Mouse (Mus musculus): ENCODE results near the gene Mybphl. TPM values are rescaled to one million over a fixed set of nuclear protein-coding genes. Genes with fewer than 3 reads are reported as not detected.

Mybphl gene
- not detected in 2 replicates for polyA plus RNA-seq (2012; rRNA removed)

DNA sequence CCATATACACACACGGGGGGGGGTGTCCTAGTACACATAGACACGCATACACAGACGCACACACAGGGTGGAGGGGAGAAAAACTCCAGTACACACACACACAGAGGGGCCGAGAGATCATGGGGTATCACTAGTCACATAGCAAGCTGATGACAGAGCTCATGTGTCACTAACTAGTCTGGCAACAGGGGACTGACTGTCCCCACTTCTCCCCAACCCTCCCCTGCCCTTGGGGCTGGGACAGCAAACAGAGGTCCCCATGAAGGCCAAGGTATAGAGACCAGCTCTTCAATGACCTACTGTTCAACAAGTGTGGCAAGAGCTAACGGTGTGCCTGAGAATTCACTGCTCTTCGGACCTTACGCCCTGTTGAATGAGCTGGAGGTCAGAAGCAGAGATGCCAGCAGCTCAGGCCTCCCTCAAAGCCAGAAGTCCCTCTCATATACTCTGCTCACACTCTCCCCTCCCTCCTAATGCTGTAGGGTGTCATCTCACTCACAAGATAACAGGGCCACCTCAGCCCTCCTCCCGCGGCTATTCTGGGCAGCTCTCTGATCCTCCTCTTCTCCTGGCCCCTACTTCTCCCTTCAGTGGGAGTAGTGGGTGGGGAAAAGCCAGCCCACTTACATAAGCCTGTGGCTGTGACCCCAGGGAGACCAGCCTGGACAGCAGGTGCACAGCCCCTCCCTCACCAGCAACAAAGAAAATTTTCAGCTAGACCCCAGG lies at the start of gene Mybphl:
Gene Mybphl, plus strand, starts transcription at position 642 of the 726 bp plus-strand sequence.
- DNase-seq (ENCODE audit: low read depth, low spot score) = no peak
- 58% methylated on average over 9 of the region's 9 CpGs for WGBS

DNA sequence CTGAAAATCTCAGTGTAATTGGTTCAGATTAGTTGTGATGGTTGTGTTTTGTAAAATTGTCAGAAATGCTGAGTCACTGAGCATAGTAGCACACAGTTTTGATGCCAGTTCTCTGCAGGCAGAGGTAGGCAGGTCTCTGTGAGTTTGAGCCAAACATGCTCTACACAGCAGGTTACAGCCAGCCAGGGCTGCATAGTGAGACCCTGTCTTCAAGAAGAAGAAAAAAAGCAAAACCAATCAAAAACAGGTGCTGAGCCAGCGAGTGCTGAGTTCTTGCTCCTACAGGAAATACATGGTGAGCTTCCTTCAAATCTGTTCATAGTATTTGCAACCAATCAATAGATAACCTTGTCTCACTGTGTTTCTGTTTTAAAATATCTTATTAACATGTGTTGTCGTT lies 46.2 kb upstream of the Mybphl start:
- WGBS = 80% methylated on average over 2 of the region's 2 CpGs
- no peak for DNase-seq (ENCODE audit: low read depth, low spot score)

DNA sequence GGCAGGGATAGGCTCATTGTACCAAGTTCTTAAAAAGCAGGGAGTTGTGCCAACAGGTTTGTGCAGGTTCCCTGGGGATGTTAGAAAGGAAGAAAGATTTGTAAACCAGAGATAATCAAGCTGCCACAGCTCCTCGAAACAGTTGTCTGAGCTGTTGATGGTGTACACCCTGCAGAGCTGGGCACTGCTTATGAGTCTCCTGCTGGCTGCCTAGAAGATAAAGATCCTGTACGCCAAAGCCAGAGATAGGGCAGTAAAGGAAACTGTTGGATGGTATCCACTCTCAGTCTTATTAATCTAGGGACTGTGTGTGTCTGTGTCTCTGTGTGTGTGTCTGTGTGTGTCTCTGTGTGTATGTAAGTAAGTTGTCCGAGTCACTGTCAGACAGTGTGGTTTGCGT lies 43.0 kb upstream of the Mybphl start:
- WGBS = 78% methylated on average over 4 of the region's 4 CpGs
- no peak for DNase-seq (ENCODE audit: low read depth, low spot score)

DNA sequence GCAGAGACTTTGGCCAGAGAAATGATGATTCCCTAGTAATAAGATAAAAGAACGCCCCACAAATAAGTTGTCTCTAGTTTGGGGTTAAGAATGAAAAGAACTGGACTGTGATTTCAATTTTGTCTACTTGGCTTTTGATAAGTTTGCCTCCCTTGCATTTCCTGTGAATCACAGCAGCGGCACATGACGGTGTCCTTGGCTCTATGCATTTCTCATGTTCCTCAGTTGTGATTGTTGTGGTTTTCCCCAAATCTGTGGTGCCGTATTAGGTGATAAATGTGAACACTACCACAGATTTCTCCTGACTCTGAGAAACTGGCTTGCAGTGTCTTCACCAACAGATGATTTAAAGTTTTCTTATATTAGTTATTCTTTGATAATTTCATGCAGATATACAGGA lies 42.6 kb upstream of the Mybphl start:
- WGBS = 91% methylated on average over 4 of the region's 4 CpGs
- DNase-seq (ENCODE audit: low read depth, low spot score) = no peak

DNA sequence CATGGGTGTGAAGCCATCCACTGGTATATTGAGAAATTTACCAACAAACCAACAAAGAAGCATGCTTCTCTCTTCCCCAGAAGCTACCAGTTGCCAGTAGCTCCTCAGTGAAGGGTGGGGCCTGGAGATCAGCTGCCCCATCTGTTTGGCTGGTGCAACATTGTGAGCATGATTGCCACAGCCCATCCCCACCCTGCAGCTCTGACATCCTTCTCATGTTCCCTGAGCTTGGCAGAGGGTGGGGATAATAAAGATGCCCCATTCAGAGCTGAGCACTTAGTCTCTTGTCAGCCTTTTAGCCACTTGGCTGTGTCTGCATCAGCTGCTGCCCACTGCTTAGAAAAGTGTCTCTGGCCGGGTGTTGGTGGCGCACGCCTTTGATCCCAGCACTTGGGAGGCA lies 41.7 kb upstream of the Mybphl start:
- 97% methylated on average over 3 of the region's 3 CpGs for WGBS
- no peak for DNase-seq (ENCODE audit: low read depth, low spot score)

DNA sequence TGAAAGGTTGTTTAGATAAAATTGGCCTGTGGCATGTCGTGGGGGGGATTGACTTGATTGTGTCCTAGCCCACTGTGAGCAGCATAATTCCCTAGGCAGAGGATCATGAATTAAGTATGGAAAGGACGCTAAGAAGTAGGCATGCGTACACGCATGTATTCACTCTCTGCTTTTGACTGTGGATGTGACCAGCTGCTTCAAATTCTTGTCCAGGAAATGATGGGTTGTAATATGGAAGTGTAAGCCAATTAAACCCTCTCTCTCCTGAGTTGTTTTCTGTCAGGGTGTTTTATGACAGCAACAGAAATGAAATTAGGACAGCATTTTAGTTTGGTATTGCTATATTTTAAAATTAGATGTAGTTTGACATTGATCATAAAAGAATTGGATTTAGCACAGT lies 39.9 kb upstream of the Mybphl start:
- WGBS = 79% methylated on average over 4 of the region's 4 CpGs
- DNase-seq (ENCODE audit: low read depth, low spot score) = no peak

DNA sequence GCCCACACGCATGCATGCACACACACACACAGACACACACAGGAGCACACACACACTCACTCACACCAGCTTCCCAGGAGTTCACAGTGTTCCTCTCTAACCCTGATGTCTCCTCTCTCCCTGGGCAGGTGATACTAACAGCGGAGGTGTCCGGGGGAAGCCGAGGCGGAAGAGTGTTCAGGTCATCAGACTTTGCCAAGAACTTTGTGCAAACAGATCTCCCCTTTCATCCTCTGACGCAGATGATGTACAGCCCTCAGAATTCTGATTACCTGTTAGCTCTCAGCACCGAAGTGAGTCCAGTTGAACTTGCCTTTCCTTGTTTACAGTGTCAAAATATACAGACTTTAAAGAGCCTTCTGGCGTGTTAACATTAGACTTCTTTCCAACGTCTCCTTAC lies 39.2 kb upstream of the Mybphl start:
- no peak for DNase-seq (ENCODE audit: low read depth, low spot score)
- WGBS = 83% methylated on average over 9 of the region's 9 CpGs

DNA sequence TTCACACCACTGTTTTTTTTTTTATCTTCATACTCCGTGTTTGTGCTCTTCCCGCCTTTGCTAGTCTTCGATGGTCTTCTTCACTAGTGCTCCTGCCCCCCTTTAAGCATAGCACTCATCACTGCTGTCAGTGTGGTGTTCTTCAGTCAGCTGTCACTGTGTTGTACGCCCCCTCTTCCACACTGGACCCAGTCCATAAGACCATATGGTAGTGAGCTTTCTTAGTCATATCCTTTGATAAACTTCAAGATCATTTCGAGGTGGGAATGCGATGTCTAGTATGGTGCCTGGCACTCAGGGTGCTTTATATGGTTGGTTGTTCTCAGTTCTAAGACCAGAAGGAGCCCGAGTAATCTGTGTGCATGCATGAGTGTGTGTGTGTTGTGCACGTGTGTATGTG lies 37.4 kb upstream of the Mybphl start:
- no peak for DNase-seq (ENCODE audit: low read depth, low spot score)
- 85% methylated on average over 8 of the region's 8 CpGs for WGBS

DNA sequence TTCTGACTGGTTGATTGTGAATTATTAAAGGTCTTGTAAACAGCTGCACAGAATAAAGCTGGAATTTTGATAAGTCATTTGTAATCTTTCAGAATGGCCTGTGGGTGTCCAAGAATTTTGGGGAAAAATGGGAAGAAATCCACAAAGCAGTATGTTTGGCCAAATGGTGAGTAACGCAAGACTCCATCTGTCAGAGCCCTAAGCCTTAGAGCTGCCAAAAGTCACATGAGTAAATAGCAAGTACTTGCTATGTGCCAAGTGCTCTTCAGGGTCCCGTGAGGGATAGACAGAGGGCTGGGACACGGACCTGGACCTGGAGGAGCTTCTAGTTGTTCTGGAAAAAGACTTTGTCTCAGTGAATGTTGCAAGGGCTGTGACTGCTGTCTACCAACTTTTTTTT lies 36.8 kb upstream of the Mybphl start:
- DNase-seq (ENCODE audit: low read depth, low spot score) = no peak
- 35% methylated on average over 3 of the region's 3 CpGs for WGBS

DNA sequence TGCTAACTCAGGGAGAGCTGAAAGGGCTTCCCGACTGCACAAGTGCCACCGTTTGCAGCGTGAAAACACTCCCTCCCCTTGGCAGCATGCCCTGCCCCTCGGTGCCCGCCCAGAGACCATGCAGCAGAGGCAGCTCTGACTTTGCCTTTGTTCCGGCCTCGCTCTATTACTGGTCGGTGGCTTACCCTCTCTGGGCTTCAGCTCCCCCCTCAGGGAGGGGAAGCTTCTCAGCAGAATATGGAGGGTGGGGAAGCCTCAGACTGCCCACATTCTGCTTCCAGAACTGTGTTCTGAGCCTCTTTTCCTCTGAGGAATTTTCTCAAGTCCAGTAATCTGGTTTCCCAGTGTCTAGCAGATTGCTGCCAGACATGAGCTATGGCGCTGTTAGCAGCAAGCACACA lies 36.3 kb upstream of the Mybphl start:
- WGBS = 23% methylated on average over 9 of the region's 9 CpGs
- no peak for DNase-seq (ENCODE audit: low read depth, low spot score)

DNA sequence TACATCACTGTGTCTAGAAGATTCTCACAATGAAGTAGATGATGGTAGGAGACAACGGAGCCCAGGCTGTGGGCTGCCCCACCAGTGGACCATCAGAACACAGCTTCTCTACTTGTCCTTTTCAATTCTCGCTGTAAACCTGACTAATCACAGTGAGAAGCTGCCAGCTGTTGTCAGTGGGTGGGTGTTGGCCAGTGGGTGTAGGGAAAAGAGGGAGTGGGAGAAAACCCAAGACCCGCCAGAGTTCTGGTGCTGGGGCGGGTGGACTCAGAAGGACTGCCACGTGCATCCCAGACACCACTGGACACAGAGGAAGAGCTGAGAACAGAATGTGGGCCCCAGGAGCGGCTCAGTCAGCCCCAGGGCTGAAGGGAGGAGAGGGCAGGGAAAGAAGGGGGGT lies 33.9 kb upstream of the Mybphl start:
- 94% methylated on average over 6 of the region's 6 CpGs for WGBS

DNA sequence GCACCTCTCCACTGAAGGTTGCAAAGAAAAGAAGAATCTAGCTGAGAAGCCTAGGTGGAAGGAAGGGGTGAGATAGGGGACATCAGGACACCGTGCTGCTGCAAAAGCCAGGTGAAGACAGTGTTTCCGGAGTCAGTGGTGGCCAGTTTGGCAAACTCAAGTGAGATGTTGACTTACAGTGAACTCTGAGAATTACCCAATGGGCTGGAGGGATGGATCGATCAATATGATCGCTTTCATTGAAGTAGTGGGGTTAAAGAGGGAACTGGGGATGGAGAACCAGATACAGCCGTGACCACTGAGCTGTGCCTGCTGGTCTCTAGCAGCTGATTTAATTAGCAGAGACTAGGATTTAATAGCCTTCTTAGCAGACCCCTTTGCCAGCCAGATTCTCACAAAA lies 27.8 kb upstream of the Mybphl start:
- WGBS = 95% methylated on average over 5 of the region's 5 CpGs
- DNase-seq (ENCODE audit: low read depth, low spot score) = no peak

More for the DNA sequence above, 33.9 kb upstream of the Mybphl start:
- DNase-seq (ENCODE audit: low read depth, low spot score) = no peak

DNA sequence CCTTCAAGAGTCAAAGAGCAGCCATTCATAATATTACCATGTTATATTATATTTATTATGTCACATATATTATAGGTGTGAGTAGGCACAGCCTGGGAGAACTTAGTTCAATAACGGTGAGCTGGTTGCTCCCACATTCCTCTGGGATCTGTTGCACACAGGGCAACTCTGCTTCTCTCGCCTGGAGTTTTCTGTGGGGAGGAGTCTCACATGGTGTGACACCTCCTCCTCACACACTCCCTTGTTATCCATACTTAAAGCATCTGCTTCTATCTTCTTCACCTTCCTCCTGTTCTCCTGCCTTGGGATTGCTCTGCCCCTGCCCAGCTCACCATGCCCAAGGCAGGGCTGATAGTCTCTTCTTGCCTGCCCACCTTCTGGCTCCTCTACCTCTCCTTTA lies 23.7 kb upstream of the Mybphl start:
- 87% methylated on average over 2 of the region's 2 CpGs for WGBS

DNA sequence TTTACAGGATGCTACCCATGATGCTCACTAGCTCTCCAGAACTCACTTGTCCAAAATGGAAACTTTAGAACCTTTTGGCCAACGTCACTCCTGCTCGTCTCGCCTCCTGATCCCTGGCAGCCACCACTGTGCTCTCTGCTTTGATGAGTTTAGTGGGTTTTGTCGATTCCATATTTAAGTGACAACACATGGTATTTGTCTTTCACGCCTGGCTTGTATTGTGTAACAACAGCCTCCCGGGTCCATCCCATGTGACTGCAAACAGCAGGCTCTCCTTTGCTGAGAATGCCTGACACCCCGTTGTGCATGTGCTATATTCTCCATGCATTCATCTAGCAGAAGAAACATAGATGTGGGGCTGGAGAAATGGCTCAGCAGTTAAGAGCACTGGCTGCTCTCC lies 22.5 kb upstream of the Mybphl start:
- no peak for DNase-seq (ENCODE audit: low read depth, low spot score)
- 86% methylated on average over 7 of the region's 7 CpGs for WGBS

More for the DNA sequence above, 23.7 kb upstream of the Mybphl start:
- no peak for DNase-seq (ENCODE audit: low read depth, low spot score)

DNA sequence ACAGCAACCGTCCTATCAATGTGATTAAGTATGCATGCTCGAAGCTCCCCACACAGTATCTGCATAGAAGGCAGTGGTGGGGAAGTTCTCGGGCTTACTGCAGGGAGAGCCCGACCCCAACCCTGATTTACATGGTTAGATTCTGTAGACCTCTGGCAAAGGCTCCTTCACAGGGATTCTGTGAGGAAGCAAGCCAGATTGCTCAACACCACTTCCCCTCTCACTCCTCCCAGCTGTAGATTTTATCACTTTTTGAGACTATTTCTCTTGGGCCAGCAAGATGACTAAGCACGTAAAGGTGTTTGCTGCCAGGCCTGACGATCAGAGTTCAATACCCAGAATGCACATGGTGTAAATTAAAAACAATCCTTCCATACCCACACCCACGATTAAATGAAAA lies 18.9 kb upstream of the Mybphl start:
- no peak for DNase-seq (ENCODE audit: low read depth, low spot score)
- WGBS = 61% methylated on average over 7 of the region's 7 CpGs

DNA sequence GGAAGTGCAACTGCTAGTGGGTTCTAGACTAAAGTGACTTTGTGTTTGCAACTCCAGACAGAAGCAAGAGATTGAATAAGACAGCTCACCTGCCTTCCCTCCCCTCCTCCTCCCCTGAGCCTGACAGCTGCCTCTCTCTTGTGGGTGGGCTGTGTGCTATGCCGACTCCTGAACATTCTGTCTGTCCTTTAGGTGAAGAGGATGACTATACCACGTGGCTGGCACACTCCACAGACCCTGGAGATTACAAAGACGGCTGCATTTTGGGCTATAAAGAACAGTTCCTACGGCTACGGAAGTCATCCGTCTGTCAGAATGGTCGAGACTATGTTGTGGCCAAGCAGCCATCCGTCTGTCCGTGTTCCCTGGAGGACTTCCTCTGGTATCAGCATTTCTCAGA lies 16.3 kb upstream of the Mybphl start:
- 83% methylated on average over 9 of the region's 9 CpGs for WGBS
- DNase-seq (ENCODE audit: low read depth, low spot score) = no peak

DNA sequence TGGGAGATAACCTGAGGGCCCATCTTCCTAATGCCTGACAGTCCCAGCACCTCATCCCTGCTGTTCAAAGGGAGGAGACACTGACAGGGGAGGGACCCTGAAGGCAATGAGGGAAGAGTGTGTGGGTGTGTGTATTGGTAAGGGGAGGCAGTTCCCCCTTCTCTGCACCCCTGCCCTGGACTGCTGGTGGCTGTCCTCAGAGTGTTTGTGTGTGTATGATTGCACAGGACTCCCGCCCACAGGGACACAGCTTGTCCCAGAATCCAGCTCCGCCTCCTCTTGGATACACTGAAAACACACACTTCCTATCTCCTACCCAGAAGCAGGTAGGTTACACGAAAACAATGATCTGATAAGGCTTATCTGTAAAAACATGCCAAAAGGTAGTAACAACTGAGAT lies 9.5 kb upstream of the Mybphl start:
- 74% methylated on average over 3 of the region's 3 CpGs for WGBS
- no peak for DNase-seq (ENCODE audit: low read depth, low spot score)

DNA sequence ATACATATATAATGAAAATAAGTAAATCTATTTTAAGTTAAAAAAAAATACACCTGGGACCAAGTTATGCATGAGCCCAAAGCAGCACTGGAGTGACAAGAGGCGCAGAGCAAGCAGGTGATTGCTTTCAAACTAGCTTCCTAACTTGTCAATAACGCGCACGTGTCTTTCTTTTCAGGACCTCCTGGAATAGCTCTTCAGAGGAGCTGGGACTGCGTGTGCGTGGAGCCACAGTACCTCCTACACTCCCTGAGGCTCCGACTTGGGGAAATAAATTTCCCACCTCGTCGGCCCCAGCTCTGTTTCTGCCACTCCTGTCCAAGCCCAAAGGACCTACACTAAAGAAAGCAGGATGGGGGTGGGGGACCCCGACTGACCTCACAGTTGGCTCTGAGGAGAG lies 7.7 kb upstream of the Mybphl start:
- 92% methylated on average over 10 of the region's 10 CpGs for WGBS
- DNase-seq (ENCODE audit: low read depth, low spot score) = no peak

DNA sequence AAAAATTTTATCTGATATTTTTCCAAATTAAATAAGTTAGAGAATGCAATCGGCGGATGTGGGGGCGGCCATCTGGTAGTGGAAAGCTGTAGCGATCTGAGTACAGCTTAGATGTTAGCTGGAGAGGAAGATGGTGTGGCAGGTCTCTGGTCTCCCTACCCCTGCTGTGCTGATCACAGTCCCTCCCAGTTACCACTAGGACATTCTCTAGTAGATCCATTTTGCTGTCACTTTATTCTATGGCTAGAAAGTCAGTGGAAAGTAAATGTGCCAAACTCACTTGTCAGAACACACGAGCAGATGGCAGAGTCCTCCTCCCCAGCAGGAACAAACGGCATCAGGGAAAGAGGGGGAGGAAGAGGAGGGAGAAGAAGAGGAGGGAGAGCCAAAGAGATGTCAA lies 6.3 kb upstream of the Mybphl start:
- DNase-seq (ENCODE audit: low read depth, low spot score) = no peak
- WGBS = 80% methylated on average over 6 of the region's 6 CpGs

DNA sequence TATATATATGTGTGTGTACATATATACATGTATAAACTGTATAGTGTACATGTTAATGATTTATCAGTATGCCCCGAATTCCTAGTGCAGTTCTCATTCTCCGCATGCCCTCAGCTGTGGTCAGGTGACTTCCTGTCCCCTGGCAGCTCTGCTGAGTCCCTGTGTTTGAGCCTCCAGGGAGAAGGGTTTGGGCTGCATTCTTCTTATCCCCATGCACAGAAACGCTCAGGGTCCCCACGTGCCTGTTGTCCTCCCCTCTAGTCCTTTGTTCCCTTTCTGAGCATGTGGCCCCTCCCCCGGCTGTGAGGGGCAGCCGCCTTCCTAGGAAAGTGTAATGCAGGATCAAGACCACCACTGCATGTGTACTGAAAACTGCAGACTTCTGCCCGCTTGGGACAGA lies 3.8 kb upstream of the Mybphl start:
- DNase-seq (ENCODE audit: low read depth, low spot score) = no peak
- 27% methylated on average over 7 of the region's 7 CpGs for WGBS

DNA sequence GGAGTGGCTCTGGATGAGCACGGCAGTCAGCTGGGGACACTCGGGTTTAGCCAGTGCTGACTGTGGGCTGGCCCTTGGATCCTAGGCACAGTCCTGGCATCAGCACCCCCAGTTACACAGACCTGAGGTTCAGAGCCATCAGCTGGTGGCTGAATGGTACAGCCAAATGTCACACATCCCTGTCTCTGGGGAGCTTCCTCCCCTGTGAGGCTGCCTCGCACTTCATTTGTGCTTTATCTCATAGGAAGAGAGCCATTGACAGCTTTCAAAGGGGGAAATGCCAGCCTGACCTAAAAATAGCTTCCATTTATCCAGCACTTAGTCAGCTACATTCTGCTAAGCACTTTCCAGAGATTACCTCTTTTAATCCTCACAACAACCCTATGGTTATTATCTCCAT lies 1.1 kb upstream of the Mybphl start:
- WGBS = 76% methylated on average over 3 of the region's 3 CpGs
- DNase-seq (ENCODE audit: low read depth, low spot score) = no peak

DNA sequence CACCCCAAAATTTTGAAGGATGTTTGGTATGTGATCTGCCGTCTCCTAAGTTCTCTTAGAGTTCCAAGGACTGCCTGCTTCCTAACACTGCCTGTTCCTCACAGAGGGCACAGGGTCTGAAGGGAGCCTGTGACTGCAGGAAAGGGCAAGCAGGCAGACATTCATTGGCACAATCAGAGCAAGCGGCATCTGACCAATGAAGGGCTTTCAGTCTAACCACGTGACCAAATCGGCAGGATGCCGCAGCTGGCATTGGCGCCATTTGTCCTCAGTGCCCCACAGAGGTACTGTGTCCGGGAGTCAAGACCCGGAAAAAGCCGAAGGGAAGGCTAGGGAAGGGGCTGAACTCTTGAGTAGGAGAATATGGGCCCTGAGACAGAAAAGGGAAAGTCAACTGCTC lies 2.5 kb downstream of the Mybphl start:
- no peak for DNase-seq (ENCODE audit: low read depth, low spot score)
- 70% methylated on average over 9 of the region's 9 CpGs for WGBS

Data from large intestine, adult 2 months (tissue).